Mouse (Mus musculus): Measurements from ENCODE around the gene Edar. TPM values are rescaled to one million over a fixed set of nuclear protein-coding genes. Genes with fewer than 3 reads are reported as not detected.

Gene Edar
- polyA plus RNA-seq, 1 experiment from 2014 or later: 0.45 TPM

- no peaks in the 10 kb centered on the region for H3K27me3 ChIP-seq
- ATAC-seq: no peak
- ChIA-PET CTCF (interaction anchor here (0.6 to 1.2 kb wide), 6 partner anchors 8 to 66 kb away, joined by 3 to 4 read pairs (median 3); no protein-coding TSS in a partner anchor), POLR2A (no interaction called here)
- no peak for DNase-seq (ENCODE audit: low read depth, low spot score)
- in situ Hi-C loops (cut with MboI; ENCODE audit: low pct_unique_long_range_greater_than_20kb): no loop called here
- TF ChIP-seq CTCF (IDR thresholded peaks at IDR 0.05): peak; percentile 75
Observed at GRCm38 (mm10) chr10:58627569-58627968, 47.9 kb downstream of the Edar start.

GRCm38 (mm10) chr10:58624848-58625711, 50.4 kb downstream of the Edar start:
- POLR2A ChIA-PET: no interaction called here
- no peaks in the 10 kb centered on the region for H3K27me3 ChIP-seq
- DNase-seq (ENCODE audit: low read depth, low spot score) (no peak), ATAC-seq (no peak)
- CTCF ChIA-PET: interaction anchor here (0.7 to 2.7 kb wide), 6 partner anchors 10 to 65 kb away, joined by 3 to 11 read pairs (median 4); partner anchors contain the start of gene Edar
- TF ChIP-seq CTCF (IDR thresholded peaks at IDR 0.05): no peak
- in situ Hi-C loops (cut with MboI; ENCODE audit: low pct_unique_long_range_greater_than_20kb): loop anchor here (5.0 kb wide), 1 partner anchor 68 kb away; no protein-coding TSS in a partner anchor

- H3K27me3 ChIP-seq: no peaks in the 10 kb centered on the region
- TF ChIP-seq CTCF (IDR thresholded peaks at IDR 0.05): no peak
- DNase-seq (ENCODE audit: low read depth, low spot score) (no peak), ATAC-seq (peak; percentile 19)
- POLR2A ChIA-PET: interaction anchor here (0.6 kb wide), 1 partner anchor 61 kb away, joined by 5 read pairs; no protein-coding TSS in a partner anchor
- CTCF ChIA-PET: interaction anchor here (1.1 to 1.6 kb wide), 3 partner anchors 43 to 59 kb away, joined by 3 to 6 read pairs (median 3); no protein-coding TSS in a partner anchor
- in situ Hi-C loops (cut with MboI; ENCODE audit: low pct_unique_long_range_greater_than_20kb): no loop called here
Observed at GRCm38 (mm10) chr10:58619266-58619665, 56.2 kb downstream of the Edar start.

GRCm38 (mm10) chr10:58618501-58619216, 56.8 kb downstream of the Edar start:
- POLR2A ChIA-PET: interaction anchor here (0.6 kb wide), 1 partner anchor 60 kb away, joined by 5 read pairs; no protein-coding TSS in a partner anchor
- in situ Hi-C loops (cut with MboI; ENCODE audit: low pct_unique_long_range_greater_than_20kb): no loop called here
- no peak for ATAC-seq
- DNase-seq (ENCODE audit: low read depth, low spot score): no peak
- no peak for TF ChIP-seq CTCF (IDR thresholded peaks at IDR 0.05)
- CTCF ChIA-PET: interaction anchor here (1.1 to 1.6 kb wide), 3 partner anchors 44 to 54 kb away, joined by 3 read pairs; no protein-coding TSS in a partner anchor
- no peaks in the 10 kb centered on the region for H3K27me3 ChIP-seq

GRCm38 (mm10) chr10:58616565-58616964, 58.9 kb downstream of the Edar start:
- H3K27me3 ChIP-seq: no peaks in the 10 kb centered on the region
- no peak for ATAC-seq
- no peak for TF ChIP-seq CTCF (IDR thresholded peaks at IDR 0.05)
- in situ Hi-C loops (cut with MboI; ENCODE audit: low pct_unique_long_range_greater_than_20kb): no loop called here
- no peak for DNase-seq (ENCODE audit: low read depth, low spot score)
- CTCF ChIA-PET: no interaction called here
- POLR2A ChIA-PET: no interaction called here

- ChIA-PET CTCF (interaction anchor here (1.2 to 1.6 kb wide), 2 partner anchors 10 to 11 kb away, joined by 4 read pairs; no protein-coding TSS in a partner anchor), POLR2A (interaction anchor here (0.9 kb wide), 1 partner anchor 9 kb away, joined by 3 read pairs; no protein-coding TSS in a partner anchor)
- TF ChIP-seq CTCF (IDR thresholded peaks at IDR 0.05): no peak
- DNase-seq (ENCODE audit: low read depth, low spot score) (no peak), ATAC-seq (no peak)
- in situ Hi-C loops (cut with MboI; ENCODE audit: low pct_unique_long_range_greater_than_20kb): no loop called here
- no peaks in the 10 kb centered on the region for H3K27me3 ChIP-seq
Observed at GRCm38 (mm10) chr10:58614601-58615000, 60.9 kb downstream of the Edar start.

GRCm38 (mm10) chr10:58610484-58611261, 64.8 kb downstream of the Edar start:
- in situ Hi-C loops (cut with MboI; ENCODE audit: low pct_unique_long_range_greater_than_20kb): no loop called here
- ATAC-seq (peak; percentile 47), DNase-seq (ENCODE audit: low read depth, low spot score) (no peak)
- ChIA-PET POLR2A (no interaction called here), CTCF (interaction anchor here (1.6 to 1.8 kb wide), 2 partner anchors 12 to 62 kb away, joined by 4 read pairs; no protein-coding TSS in a partner anchor)
- H3K27me3 ChIP-seq: no peaks in the 10 kb centered on the region
- no peak for TF ChIP-seq CTCF (IDR thresholded peaks at IDR 0.05)

- in situ Hi-C loops (cut with MboI; ENCODE audit: low pct_unique_long_range_greater_than_20kb): no loop called here
- TF ChIP-seq CTCF (IDR thresholded peaks at IDR 0.05): no peak
- no peak for ATAC-seq
- ChIA-PET POLR2A (no interaction called here), CTCF (interaction anchor here (1.1 kb wide), 1 partner anchor 13 kb away, joined by 3 read pairs; no protein-coding TSS in a partner anchor)
- DNase-seq (ENCODE audit: low read depth, low spot score): no peak
- no peaks in the 10 kb centered on the region for H3K27me3 ChIP-seq
Observed at GRCm38 (mm10) chr10:58608858-58609257, 66.6 kb downstream of the Edar start.

GRCm38 (mm10) chr10:58606356-58606755, 69.1 kb downstream of the Edar start:
- CTCF ChIA-PET: no interaction called here
- no peaks in the 10 kb centered on the region for H3K27me3 ChIP-seq
- POLR2A ChIA-PET: no interaction called here
- in situ Hi-C loops (cut with MboI; ENCODE audit: low pct_unique_long_range_greater_than_20kb): no loop called here
- no peak for DNase-seq (ENCODE audit: low read depth, low spot score)
- no peak for TF ChIP-seq CTCF (IDR thresholded peaks at IDR 0.05)
- no peak for ATAC-seq

GRCm38 (mm10) chr10:58604779-58605178, 70.7 kb downstream of the Edar start:
- no peak for TF ChIP-seq CTCF (IDR thresholded peaks at IDR 0.05)
- ATAC-seq (peak; percentile 93), DNase-seq (ENCODE audit: low read depth, low spot score) (peak; percentile 99)
- ChIA-PET CTCF (interaction anchor here (1.4 kb wide), 1 partner anchor 18 kb away, joined by 3 read pairs; no protein-coding TSS in a partner anchor), POLR2A (no interaction called here)
- H3K27me3 ChIP-seq: no peaks in the 10 kb centered on the region
- in situ Hi-C loops (cut with MboI; ENCODE audit: low pct_unique_long_range_greater_than_20kb): no loop called here
